Comparison of ENCODE assay signal across 8 mouse cellular contexts in genomic region chr13:56678826-56679504, GRCm38 (mm10). TPM values are rescaled to one million over a fixed set of nuclear protein-coding genes. Genes with fewer than 3 reads are reported as not detected.
DNase-seq lines count a peak whose midpoint lies in the region; ATAC-seq and TF ChIP-seq lines count a peak whose summit lies in the region.

No protein-coding gene starts in this region.

- H3K79me2 ChIP-seq in C2C12 (ENCODE audit: control insufficient read depth, insufficient read depth): no peaks in the 10 kb centered on the region

- ATAC-seq in kidney, postnatal 0 days (replicated peaks; ENCODE audit: low FRiP score, low read depth): no peak
- ATAC-seq in hindbrain, embryonic 16.5 days: no peak

- no peak for TF ChIP-seq CTCF in kidney, postnatal 0 days (IDR thresholded peaks at IDR 0.05; ENCODE audit: low read depth)
- no peak for TF ChIP-seq CTCF in C2C12 (IDR thresholded peaks at IDR 0.05; ENCODE audit: control insufficient read depth, insufficient read depth, insufficient read length)
- no peak for TF ChIP-seq CTCF in layer of hippocampus, adult 2 months (conservative IDR thresholded peaks at IDR 0.05)

- no peaks in the 10 kb centered on the region for H3K36me3 ChIP-seq in kidney, postnatal 0 days (ENCODE audit: insufficient read depth, low read length)
- no peaks in the 10 kb centered on the region for H3K36me3 ChIP-seq in C2C12 (ENCODE audit: control insufficient read depth, insufficient read depth)
- no peaks in the 10 kb centered on the region for H3K36me3 ChIP-seq in hindbrain, embryonic 16.5 days (ENCODE audit: control insufficient read depth, insufficient read depth, low read length)

- H3K27me3 ChIP-seq in kidney, postnatal 0 days (ENCODE audit: insufficient read depth, low read length): no peaks in the 10 kb centered on the region
- H3K27me3 ChIP-seq in C2C12 (ENCODE audit: control insufficient read depth, insufficient read depth, insufficient read length): no peaks in the 10 kb centered on the region
- no peaks in the 10 kb centered on the region; the same call in 1 of the 2 replicates for H3K27me3 ChIP-seq in hindbrain, embryonic 16.5 days (replicated peaks; ENCODE audit: control insufficient read depth, insufficient read depth, low read length)

- 0 out of 2 replicates have a peak, but pooled peaks cover 10% of the 10 kb centered on the region for H3K4me1 ChIP-seq in kidney, postnatal 0 days (replicated peaks; ENCODE audit: insufficient read depth, low read length)
- H3K4me1 ChIP-seq in hindbrain, embryonic 16.5 days (ENCODE audit: control insufficient read depth, insufficient read depth, low read depth, low read length): peaks cover 10% of the 10 kb centered on the region

- H3K27ac ChIP-seq in kidney, postnatal 0 days: peak overlapping the region; percentile 73
- H3K27ac ChIP-seq in hindbrain, embryonic 16.5 days (ENCODE audit: low read depth, low read length): peak overlapping the region; percentile 52; the same call in 1 of the 2 replicates
- H3K27ac ChIP-seq in layer of hippocampus, adult 2 months: no peak overlapping the region

- H3K79me3 ChIP-seq in C2C12 (ENCODE audit: low read depth): no peaks in the 10 kb centered on the region

- DNase-seq in adrenal gland, postnatal 14 days: peak; percentile 65
- DNase-seq in adrenal gland, adult 8-10 months: no peak
- DNase-seq in kidney, postnatal 0 days (ENCODE audit: low spot score): peak; percentile 62
- DNase-seq in kidney, adult 8-10 months: no peak
- no peak for DNase-seq in layer of hippocampus, adult 2 months (ENCODE audit: low spot score in 2 of 2)
- DNase-seq in cerebellum, adult 9-11 months: no peak

- no peak overlapping the region for H3K9ac ChIP-seq in kidney, postnatal 0 days (ENCODE audit: low read depth, low read length)
- H3K9ac ChIP-seq in hindbrain, embryonic 16.5 days (ENCODE audit: low read depth, low read length): no peak overlapping the region

- H3K4me2 ChIP-seq in kidney, postnatal 0 days (ENCODE audit: low read length): no peak overlapping the region
- H3K4me2 ChIP-seq in hindbrain, embryonic 16.5 days (ENCODE audit: low read length): no peak overlapping the region

- WGBS in kidney, postnatal 0 days: 34% methylated on average over 10 of the region's 10 CpGs
- 59% methylated on average over 10 of the region's 10 CpGs for WGBS in hindbrain, embryonic 16.5 days

- no peak overlapping the region for H3K4me3 ChIP-seq in kidney, postnatal 0 days (replicated peaks; ENCODE audit: low read depth, low read length)
- no peak overlapping the region for H3K4me3 ChIP-seq in C2C12 (ENCODE audit: insufficient read depth, poor library complexity, severe bottlenecking)
- H3K4me3 ChIP-seq in hindbrain, embryonic 16.5 days (ENCODE audit: low read length): no peak overlapping the region
- no peak overlapping the region for H3K4me3 ChIP-seq in layer of hippocampus, adult 2 months

- no peak overlapping the region for H3ac ChIP-seq in C2C12 (ENCODE audit: control insufficient read depth, insufficient read length, low read depth)

- no peaks in the 10 kb centered on the region for H3K9me3 ChIP-seq in kidney, postnatal 0 days (replicated peaks; ENCODE audit: low read length)
- H3K9me3 ChIP-seq in hindbrain, embryonic 16.5 days (ENCODE audit: control insufficient read depth, low read length): no peaks in the 10 kb centered on the region

TF ChIP-seq in C2C12, 6 proteins besides CTCF, POLR2A, EP300 and RAD21:
- TF ChIP-seq MAX (IDR thresholded peaks at IDR 0.05): no peak
- TF ChIP-seq FOSL1 (IDR thresholded peaks at IDR 0.05; ENCODE audit: insufficient read depth, low read length, poor library complexity, severe bottlenecking): no peak
- peak; percentile 12 for TF ChIP-seq MYOD1 (IDR thresholded peaks at IDR 0.05; ENCODE audit: control insufficient read depth, insufficient read length, low read depth)
- no peak for TF ChIP-seq CEBPB (IDR thresholded peaks at IDR 0.05; ENCODE audit: low read depth)
- no peak for TF ChIP-seq USF1 (IDR thresholded peaks at IDR 0.05; ENCODE audit: low read depth)
- no peak for TF ChIP-seq MYOG (IDR thresholded peaks at IDR 0.05; ENCODE audit: control insufficient read depth, extremely low read depth, insufficient read length)

RNA-seq across cellular contexts. Expression of gene Smad5, which starts 23.8 kb away (rescaled TPM):
- total RNA-seq in adrenal gland, postnatal 14 days (2021): 50.9 and 61.1 TPM in 2 replicates
- total RNA-seq in adrenal gland, adult 8-10 months (2022): 10 to 100 TPM; 49.7 to 68.6 (median 58.2) TPM
- polyA plus RNA-seq in kidney, postnatal 0 days (2015; fragmentation: Nextera tagmentation; extraction: Ambion mirVana): 23.9 and 26.3 TPM in 2 replicates
- 12.4 TPM for polyA plus RNA-seq in C2C12 (2012; fragmentation: generic; extraction: Trizol)
- 17.2 and 21.3 TPM in 2 replicates for polyA plus RNA-seq in hindbrain, embryonic 16.5 days (2015; fragmentation: Nextera tagmentation; extraction: Ambion mirVana)
- 10 to 100 TPM; 26.3 to 28.0 TPM for total RNA-seq in layer of hippocampus, adult 2 months (2021)

Comparison
In these comparisons a context has a peak if more than half of its experiments do, and no peak if none do; other contexts are left out.
1. DNase-seq: peak in adrenal gland, postnatal 14 days (single experiment) and kidney, postnatal 0 days (single experiment); none in adrenal gland, adult 8-10 months (single experiment), kidney, adult 8-10 months (0 of 2), layer of hippocampus, adult 2 months (0 of 2) and cerebellum, adult 9-11 months (single experiment).